Mouse (Mus musculus) CH12.LX (cell line): ENCODE data around the gene Ttc25. TPM values are rescaled to one million over a fixed set of nuclear protein-coding genes. Genes with fewer than 3 reads are reported as not detected.
A peak's percentile ranks its signal among the peaks of the same experiment; 100 is the strongest.

Experiments
- DNase-seq: peaks from one replicate; pipeline ENCODE4 v3.0.0-alpha.2; 2013; ENCODE audit errors: extremely low read depth
- H3K27ac ChIP-seq: 2 replicates; pipeline ENCODE4 v1.5.1; 2012; ENCODE audit warnings: low read depth, mild to moderate bottlenecking, control low read depth, moderate library complexity; ENCODE audit not compliant: insufficient read depth
- H3K27me3 ChIP-seq: replicated peaks from 2 replicates; pipeline ENCODE3; 2012; ENCODE audit warnings: inconsistent platforms
- H3K36me3 ChIP-seq, 2 experiments: replicated peaks in 1 of 2; 2 replicates each; pipeline versions ENCODE3 to v1.6.1; 2012; ENCODE audit warnings: inconsistent platforms in 1 of 2, low read length in 1 of 2, mild to moderate bottlenecking in 1 of 2, mixed read lengths in 1 of 2, moderate library complexity in 1 of 2; ENCODE audit not compliant: control insufficient read depth in 1 of 2, insufficient read depth in 1 of 2
- H3K4me1 ChIP-seq, 2 experiments: 2 replicates each; pipeline ENCODE4 v1.6.1; 2012; ENCODE audit warnings: inconsistent platforms in 1 of 2, moderate library complexity in 1 of 2; ENCODE audit not compliant: insufficient read depth in 2 of 2, control insufficient read depth in 1 of 2
- H3K4me2 ChIP-seq: 2 replicates; pipeline ENCODE4 v1.6.1; 2012; ENCODE audit warnings: low read depth, mild to moderate bottlenecking, control low read depth; ENCODE audit not compliant: poor library complexity, insufficient read depth, severe bottlenecking
- H3K4me3 ChIP-seq, 3 experiments: fragments of 150-350 bp in 1 of 3; sonication (generic) in 1 of 3; replicated peaks in 1 of 3; 2 replicates each; pipeline versions ENCODE3 to v1.5.1; 2011 to 2012; ENCODE audit warnings: low read depth in 2 of 3, low read length in 2 of 3, mild to moderate bottlenecking in 2 of 3, moderate library complexity in 2 of 3, control low read depth in 1 of 3, improper control_type of control experiment in 1 of 3, inconsistent platforms in 1 of 3, mixed read lengths in 1 of 3; ENCODE audit not compliant: poor library complexity in 1 of 3
- H3K79me2 ChIP-seq: replicated peaks from 2 replicates; pipeline ENCODE4 v1.6.1; 2012; ENCODE audit warnings: mild to moderate bottlenecking, moderate library complexity; ENCODE audit not compliant: control insufficient read depth, poor library complexity, insufficient read depth, severe bottlenecking; ENCODE audit errors: extremely low read depth
- H3K9ac ChIP-seq: 2 replicates; pipeline ENCODE4 v1.6.1; 2012; ENCODE audit warnings: low read depth, mild to moderate bottlenecking, control low read depth, moderate library complexity; ENCODE audit not compliant: insufficient read depth
- H3K9me3 ChIP-seq: replicated peaks from 2 replicates; pipeline ENCODE3; 2012; ENCODE audit warnings: low read length, inconsistent platforms, mixed read lengths
- BHLHE40 ChIP-seq: IDR thresholded peaks from 2 replicates; pipeline ENCODE4 v1.6.1; 2011; ENCODE audit warnings: mild to moderate bottlenecking, low read depth, low read length, improper control_type of control experiment
- CHD1 ChIP-seq: IDR thresholded peaks from 2 replicates; pipeline ENCODE4 v1.6.1; 2012; ENCODE audit warnings: low read depth, low read length, improper control_type of control experiment, inconsistent platforms
- CHD2 ChIP-seq: IDR thresholded peaks from 2 replicates; pipeline ENCODE4 v1.6.1; 2011; ENCODE audit warnings: low read length, improper control_type of control experiment
- CTCF ChIP-seq, 2 experiments: IDR thresholded peaks in 1 of 2; conservative IDR thresholded peaks in 1 of 2; 2 replicates each; pipeline ENCODE4 v1.5.1; 2011 to 2012; ENCODE audit warnings: low read depth in 2 of 2, low read length in 2 of 2, improper control_type of control experiment in 1 of 2, inconsistent platforms in 1 of 2, mild to moderate bottlenecking in 1 of 2, moderate library complexity in 1 of 2
- E2F4 ChIP-seq: IDR thresholded peaks from 2 replicates; pipeline ENCODE4 v1.6.1; 2011; ENCODE audit warnings: low read depth, low read length, improper control_type of control experiment; ENCODE audit not compliant: insufficient replicate concordance
- ELF1 ChIP-seq: IDR thresholded peaks from 2 replicates; pipeline ENCODE4 v1.6.1; 2014; ENCODE audit warnings: low read depth, mild to moderate bottlenecking, inconsistent platforms, low read length, improper control_type of control experiment
- EP300 ChIP-seq: IDR thresholded peaks from 2 replicates; pipeline ENCODE4 v1.6.1; 2011; ENCODE audit warnings: low read length, improper control_type of control experiment
- ETS1 ChIP-seq: conservative IDR thresholded peaks from 2 replicates; pipeline ENCODE4 v1.6.1; 2012; ENCODE audit warnings: low read depth, mild to moderate bottlenecking, inconsistent platforms, low read length, improper control_type of control experiment, moderate library complexity
- IRF4 ChIP-seq: IDR thresholded peaks from 2 replicates; pipeline ENCODE4 v1.6.1; 2014; ENCODE audit warnings: low read depth, mild to moderate bottlenecking, inconsistent platforms, low read length, improper control_type of control experiment
- JUN ChIP-seq: IDR thresholded peaks from 2 replicates; pipeline ENCODE4 v1.6.1; 2011; ENCODE audit warnings: low read depth, mild to moderate bottlenecking, low read length, improper control_type of control experiment, moderate library complexity; ENCODE audit not compliant: insufficient read depth
- KAT2A ChIP-seq: IDR thresholded peaks from 2 replicates; pipeline ENCODE4 v1.6.1; 2012; ENCODE audit warnings: low read length, improper control_type of control experiment, inconsistent platforms; ENCODE audit not compliant: insufficient replicate concordance
- MAFK ChIP-seq: IDR thresholded peaks from 2 replicates; pipeline ENCODE4 v1.6.1; 2011; ENCODE audit warnings: low read length, improper control_type of control experiment; ENCODE audit not compliant: insufficient replicate concordance
- MAX ChIP-seq: IDR thresholded peaks from 2 replicates; pipeline ENCODE4 v1.6.1; 2011; ENCODE audit warnings: low read length, improper control_type of control experiment
- MAZ ChIP-seq: IDR thresholded peaks from 2 replicates; pipeline ENCODE4 v1.6.1; 2012; ENCODE audit warnings: low read depth, mild to moderate bottlenecking, inconsistent platforms, low read length, improper control_type of control experiment, moderate library complexity
- MEF2A ChIP-seq: IDR thresholded peaks from 2 replicates; pipeline ENCODE4 v1.6.1; 2014; ENCODE audit warnings: low read depth, mild to moderate bottlenecking, inconsistent platforms, low read length, improper control_type of control experiment, borderline replicate concordance
- MXI1 ChIP-seq: IDR thresholded peaks from 2 replicates; pipeline ENCODE4 v1.6.1; 2011; ENCODE audit warnings: mild to moderate bottlenecking, low read depth, low read length, improper control_type of control experiment
- MYC ChIP-seq: IDR thresholded peaks from 2 replicates; pipeline ENCODE4 v1.6.1; 2011; ENCODE audit warnings: low read depth, mild to moderate bottlenecking, improper control_type of control experiment, low read length
- NELFE ChIP-seq: IDR thresholded peaks from 2 replicates; pipeline ENCODE4 v1.6.1; 2011; ENCODE audit warnings: low read depth, low read length, improper control_type of control experiment
- NRF1 ChIP-seq: IDR thresholded peaks from 2 replicates; pipeline ENCODE4 v1.6.1; 2014; ENCODE audit warnings: low read depth, mild to moderate bottlenecking, inconsistent platforms, low read length, improper control_type of control experiment, moderate library complexity
- PAX5 ChIP-seq: IDR thresholded peaks from 2 replicates; pipeline ENCODE4 v1.6.1; 2012; ENCODE audit warnings: low read length, inconsistent platforms, mixed read lengths
- POLR2A ChIP-seq: IDR thresholded peaks from 2 replicates; pipeline ENCODE4 v1.6.1; 2011; ENCODE audit warnings: low read depth, mild to moderate bottlenecking, improper control_type of control experiment, low read length
- RCOR1 ChIP-seq: conservative IDR thresholded peaks from 2 replicates; pipeline ENCODE4 v1.6.1; 2012; ENCODE audit warnings: low read depth, mild to moderate bottlenecking, inconsistent platforms, low read length, improper control_type of control experiment
- SIN3A ChIP-seq: IDR thresholded peaks from 2 replicates; pipeline ENCODE4 v1.6.1; 2012; ENCODE audit warnings: low read length, improper control_type of control experiment, inconsistent platforms
- SMC3 ChIP-seq: IDR thresholded peaks from 2 replicates; pipeline ENCODE4 v1.6.1; 2011; ENCODE audit warnings: low read depth, low read length, improper control_type of control experiment
- TBP ChIP-seq: conservative IDR thresholded peaks from 2 replicates; pipeline ENCODE4 v1.6.1; 2011; ENCODE audit warnings: low read depth, low read length, improper control_type of control experiment
- TCF12 ChIP-seq: IDR thresholded peaks from 2 replicates; pipeline ENCODE4 v1.6.1; 2014; ENCODE audit warnings: low read depth, mild to moderate bottlenecking, inconsistent platforms, low read length, improper control_type of control experiment
- USF1 ChIP-seq: IDR thresholded peaks from 2 replicates; pipeline ENCODE4 v1.6.1; 2014; ENCODE audit warnings: low read depth, mild to moderate bottlenecking, inconsistent platforms, low read length, improper control_type of control experiment
- ZMIZ1 ChIP-seq: IDR thresholded peaks from 2 replicates; pipeline ENCODE4 v1.6.1; 2012; ENCODE audit warnings: low read depth, mild to moderate bottlenecking, inconsistent platforms, low read length, improper control_type of control experiment
- ZNF384 ChIP-seq: IDR thresholded peaks from 2 replicates; pipeline ENCODE4 v1.6.1; 2012; ENCODE audit warnings: low read depth, low read length, improper control_type of control experiment, inconsistent platforms
- dilution Hi-C: fragments of 300-500 bp; cut with MboI; formaldehyde crosslinking; loops from 2 replicates; pipeline ENCODE4 v1.14.3; 2020; ENCODE audit warnings: low sequenced_read_pairs; ENCODE audit not compliant: extremely low pct_unique_long_range_greater_than_20kb, extremely low pct_ligation_motif_present
- in situ Hi-C: fragments of 300-500 bp; cut with MboI; formaldehyde crosslinking; loops from 3 replicates; pipeline ENCODE4 v1.14.3; 2019; ENCODE audit warnings: low sequenced_read_pairs, low pct_ligation_motif_present, low pct_unique_long_range_greater_than_20kb, mixed read lengths
- polyA plus RNA-seq: library from polyadenylated mRNA; unstranded; fragments of >175 nt; gene quantifications from 2 replicates; pipeline ENCODE4 v1.2.1, GENCODE M21; 2012; ENCODE audit warnings: low read depth; ENCODE audit not compliant: insufficient read length
- total RNA-seq, 2 experiments: library from RNA; depleted of rRNA; stranded (reverse); fragments of 300-350 nt in 1 of 2; fragments of >200 nt in 1 of 2; gene quantifications; 2 replicates each; pipeline ENCODE4 v1.2.3; 2012 to 2014

Ttc25 gene
- total and polyA plus RNA-seq, 3 experiments: 0.51 to 12.8 (median 1.3) TPM

- H3K4me3 ChIP-seq: peak overlapping the region in 1 of 3 experiments; percentile 19
- peak overlapping the region; percentile 80 for H3K27ac ChIP-seq
- H3K9me3 ChIP-seq: no peaks in the 10 kb centered on the region
- H3K79me2 ChIP-seq: no peaks in the 10 kb centered on the region
- TF ChIP-seq ELF1 (peak; percentile 79; the same call in 1 of the 2 replicates), EP300 (peak; percentile 76), MAX (peak; percentile 98), SIN3A (peak; percentile 98), CHD1 (no peak), RCOR1 (no peak; the same call in 1 of the 2 replicates), BHLHE40 (peak; percentile 76), POLR2A (peak; percentile 74), JUN (0 out of 2 replicates have a peak, but pooled peaks have one; percentile 2), MXI1 (peak; percentile 97), CTCF (conservative IDR thresholded peaks at IDR 0.05 in 1 of 2, IDR thresholded peaks at IDR 0.05 in 1 of 2; ENCODE audit: low read depth in 2 of 2, low read length in 2 of 2) (no peak), ETS1 (peak; percentile 95), SMC3 (no peak), PAX5 (no peak), USF1 (no peak), MAZ (peak; percentile 94), KAT2A (peak; percentile 77), E2F4 (no peak; the same call in 1 of the 2 replicates), CHD2 (peak; percentile 76; the same call in 1 of the 2 replicates), IRF4 (peak; percentile 92), ZNF384 (peak; percentile 62), NRF1 (no peak), ZMIZ1 (no peak), NELFE (peak; percentile 25; the same call in 1 of the 2 replicates), TCF12 (peak; percentile 95), MEF2A (peak; percentile 70), MAFK (peak; percentile 28; the same call in 1 of the 2 replicates), TBP (peak; percentile 97), MYC (peak; percentile 96)
- TF ChIP-seq, all 38 proteins: peak for 20
- Histone ChIP-seq H3K27me3 (no peaks in the 10 kb centered on the region), H3K36me3 (peaks cover 0 to 2% of the 10 kb centered on the region in 2 experiments), H3K4me1 (peaks cover 28 to 50% of the 10 kb centered on the region in 2 experiments), H3K4me2 (peak overlapping the region; percentile 68), H3K9ac (no peak overlapping the region)
- dilution Hi-C loops: no loop called here
- peak; percentile 98 for DNase-seq
- in situ Hi-C loops: no loop called here
Observed at GRCm38 (mm10) chr11:100567815-100568245, 22.4 kb downstream of the Ttc25 start.
